Mouse (Mus musculus): ENCODE results near the gene Fam219b. TPM values are rescaled to one million over a fixed set of nuclear protein-coding genes. Genes with fewer than 3 reads are reported as not detected.

The Fam219b gene
- polyA plus RNA-seq, 1 experiment, result 14.4 TPM

DNA sequence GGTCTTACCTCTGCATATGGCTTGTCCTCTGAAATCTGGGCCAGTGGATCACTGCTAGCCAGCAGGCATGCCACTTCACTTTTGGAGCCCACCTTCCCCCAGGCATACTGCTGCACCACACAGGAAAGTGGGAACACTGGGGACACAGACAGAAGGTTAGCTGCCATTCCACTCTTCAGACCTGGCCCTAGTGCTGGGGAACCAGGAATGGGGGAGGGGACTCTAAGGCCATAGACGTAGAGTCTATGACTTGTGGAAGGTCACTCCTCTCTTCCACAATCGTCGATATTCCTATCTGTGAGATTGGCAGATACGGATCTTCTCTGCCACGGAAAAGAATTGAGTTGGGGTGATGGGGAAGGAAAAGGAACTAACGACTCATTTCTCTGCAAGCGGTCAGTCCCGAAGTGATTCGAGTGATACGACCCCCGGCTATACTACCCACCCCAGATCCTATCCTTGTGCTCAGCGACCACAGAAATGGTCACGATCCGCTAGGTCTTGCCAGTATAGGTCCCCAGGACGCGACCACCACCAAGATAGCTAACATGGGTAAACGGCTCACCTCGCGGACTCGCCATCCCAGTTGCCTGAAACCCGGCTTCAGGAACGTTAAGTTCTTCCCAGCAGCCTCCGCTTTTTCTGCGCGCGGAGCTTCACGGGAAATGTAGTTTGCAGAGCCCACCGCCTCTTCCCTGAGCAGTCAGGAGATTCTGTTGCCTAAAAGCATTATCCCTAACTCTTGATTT, 15.0 kb downstream of the Fam219b start, which contains the start of gene Mpi:
Mpi (minus strand) TSS at position 625 of the 749 bp plus-strand sequence.
- TF ChIP-seq SRF (IDR thresholded peaks at IDR 0.05; ENCODE audit: control insufficient read depth, insufficient read length, low read depth) (no peak), POLR2AphosphoS2 (IDR thresholded peaks at IDR 0.05; ENCODE audit: insufficient read length, low read depth) (peak; percentile 85), E2F4 (IDR thresholded peaks at IDR 0.05; ENCODE audit: insufficient read depth) (no peak), TCF3 (IDR thresholded peaks at IDR 0.05; ENCODE audit: insufficient read length, low read depth) (no peak), TCF12 (IDR thresholded peaks at IDR 0.05; ENCODE audit: insufficient read depth, poor library complexity, severe bottlenecking) (no peak), POLR2A (IDR thresholded peaks at IDR 0.05; ENCODE audit: insufficient read length, low read depth) (peak; percentile 85)
- Histone ChIP-seq H3K4me3 (peak within 1 kb of the TSS; percentile 60), H3K79me2 (ENCODE audit: control insufficient read depth, insufficient read depth) (peaks cover 5% of the 10 kb centered on the region), H3K4me2 (ENCODE audit: low read depth) (peak within 1 kb of the TSS; percentile 84), H3K36me3 (ENCODE audit: control insufficient read depth, insufficient read depth) (no peaks in the 10 kb centered on the region), H3ac (ENCODE audit: control insufficient read depth, insufficient read length) (peak within 1 kb of the TSS; percentile 88), H3K27me3 (ENCODE audit: control insufficient read depth, insufficient read depth, insufficient read length) (no peaks in the 10 kb centered on the region)

DNA sequence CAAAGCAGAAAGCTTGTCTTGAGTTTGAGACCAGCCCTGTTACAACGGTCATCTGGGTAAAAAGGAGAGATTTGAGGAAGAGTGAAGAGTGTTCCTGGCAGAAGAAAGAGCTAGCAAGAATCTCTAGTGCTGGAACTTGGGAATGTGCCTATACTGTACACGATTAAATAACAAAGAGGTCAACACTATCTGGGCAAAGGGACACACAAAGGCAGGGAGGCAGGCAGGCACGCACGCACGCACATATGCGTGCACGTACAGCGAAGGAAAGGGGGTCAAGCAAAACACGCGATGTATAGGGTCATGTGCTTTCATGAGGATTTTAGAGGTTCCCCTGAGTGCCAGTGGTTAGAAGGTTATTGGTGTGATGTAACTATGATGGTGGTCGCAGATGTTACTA, 15.8 kb downstream of the Fam219b start:
- Histone ChIP-seq H3ac (ENCODE audit: control insufficient read depth, insufficient read length) (peak overlapping the region; percentile 88), H3K4me3 (peak overlapping the region; percentile 60), H3K79me2 (ENCODE audit: control insufficient read depth, insufficient read depth) (peaks cover 5% of the 10 kb centered on the region), H3K27me3 (ENCODE audit: control insufficient read depth, insufficient read depth, insufficient read length) (no peaks in the 10 kb centered on the region), H3K36me3 (ENCODE audit: control insufficient read depth, insufficient read depth) (no peaks in the 10 kb centered on the region), H3K4me2 (ENCODE audit: low read depth) (no peak overlapping the region)
- TF ChIP-seq REST (IDR thresholded peaks at IDR 0.05; ENCODE audit: insufficient read depth, insufficient read length), result no peak
- no peak for TF ChIP-seq SRF (IDR thresholded peaks at IDR 0.05; ENCODE audit: control insufficient read depth, insufficient read length, low read depth)
- no peak for TF ChIP-seq POLR2AphosphoS2 (IDR thresholded peaks at IDR 0.05; ENCODE audit: insufficient read length, low read depth)

DNA sequence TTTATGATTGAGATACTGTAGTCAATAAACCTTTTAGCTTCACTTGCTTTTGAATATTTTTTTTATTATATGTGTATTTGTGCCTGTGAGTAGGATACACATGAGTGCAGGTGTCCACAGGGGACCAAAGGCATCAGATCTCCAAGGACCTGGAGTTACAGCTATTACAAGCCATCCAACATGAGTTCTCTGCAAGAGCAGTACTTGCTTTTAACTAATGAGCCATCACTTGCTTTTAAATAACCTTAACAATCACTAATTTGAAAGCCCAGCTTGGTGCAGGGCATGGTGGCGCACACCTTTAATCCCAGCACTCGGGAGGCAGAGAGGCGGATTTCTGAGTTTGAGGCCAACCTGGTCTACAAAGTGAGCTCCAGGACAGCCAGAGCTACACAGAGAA, 17.4 kb downstream of the Fam219b start:
- H3K36me3 ChIP-seq (ENCODE audit: control insufficient read depth, insufficient read depth), result no peaks in the 10 kb centered on the region
- no peaks in the 10 kb centered on the region for H3K79me2 ChIP-seq (ENCODE audit: control insufficient read depth, insufficient read depth)
- H3K27me3 ChIP-seq (ENCODE audit: control insufficient read depth, insufficient read depth, insufficient read length), result no peaks in the 10 kb centered on the region
- no peak overlapping the region for H3K4me2 ChIP-seq (ENCODE audit: low read depth)
- no peak overlapping the region for H3ac ChIP-seq (ENCODE audit: control insufficient read depth, insufficient read length)
- no peak for TF ChIP-seq TCF3 (IDR thresholded peaks at IDR 0.05; ENCODE audit: insufficient read length, low read depth)
- TF ChIP-seq TCF12 (IDR thresholded peaks at IDR 0.05; ENCODE audit: insufficient read depth, poor library complexity, severe bottlenecking), result no peak
- TF ChIP-seq E2F4 (IDR thresholded peaks at IDR 0.05; ENCODE audit: insufficient read depth), result no peak
- no peak for TF ChIP-seq MYOD1 (IDR thresholded peaks at IDR 0.05; ENCODE audit: control insufficient read depth in 1 of 3, insufficient read length in 2 of 3, low read depth in 2 of 3)
- no peak for TF ChIP-seq POLR2AphosphoS2 (IDR thresholded peaks at IDR 0.05; ENCODE audit: insufficient read length, low read depth)
- no peak for TF ChIP-seq CEBPB (IDR thresholded peaks at IDR 0.05; ENCODE audit: insufficient read depth, poor library complexity, severe bottlenecking)
- H3K4me3 ChIP-seq, result no peak overlapping the region

DNA sequence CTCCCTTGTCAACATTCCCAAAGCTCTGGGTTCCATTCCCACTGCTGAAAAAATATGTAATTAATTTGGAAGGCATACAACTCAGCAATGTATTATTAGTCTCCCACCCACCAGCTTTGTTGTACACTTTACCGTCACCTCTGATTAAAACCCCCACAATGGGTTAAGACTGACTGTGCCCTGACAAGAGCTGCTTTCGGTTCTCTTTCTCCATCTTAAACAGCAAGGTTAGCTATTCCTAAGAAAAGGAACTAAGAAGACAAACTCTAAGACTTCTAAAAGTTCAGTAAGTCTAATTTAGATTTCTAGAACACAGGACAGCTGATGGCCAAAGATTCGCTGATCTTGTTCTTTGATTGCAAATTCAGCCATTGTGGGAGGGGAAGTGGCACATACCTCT, 19.9 kb downstream of the Fam219b start:
- no peaks in the 10 kb centered on the region for H3K27me3 ChIP-seq (ENCODE audit: control insufficient read depth, insufficient read depth, insufficient read length)
- peaks cover 10% of the 10 kb centered on the region for H3K79me2 ChIP-seq (ENCODE audit: control insufficient read depth, insufficient read depth)
- no peak overlapping the region for H3ac ChIP-seq (ENCODE audit: control insufficient read depth, insufficient read length)
- TF ChIP-seq CEBPB (IDR thresholded peaks at IDR 0.05; ENCODE audit: insufficient read depth, poor library complexity, severe bottlenecking), result no peak
- no peak for TF ChIP-seq MYOG (IDR thresholded peaks at IDR 0.05; ENCODE audit: control insufficient read depth in 1 of 3, insufficient read depth in 1 of 3, insufficient read length in 2 of 3, low read depth in 2 of 3)
- TF ChIP-seq MAX (IDR thresholded peaks at IDR 0.05; ENCODE audit: low read depth), result no peak
- TF ChIP-seq SRF (IDR thresholded peaks at IDR 0.05; ENCODE audit: control insufficient read depth, insufficient read length, low read depth), result no peak
- no peak for TF ChIP-seq TCF3 (IDR thresholded peaks at IDR 0.05; ENCODE audit: insufficient read length, low read depth)
- H3K4me2 ChIP-seq (ENCODE audit: low read depth), result no peak overlapping the region
- no peaks in the 10 kb centered on the region for H3K36me3 ChIP-seq (ENCODE audit: control insufficient read depth, insufficient read depth)
- H3K4me3 ChIP-seq, result no peak overlapping the region

DNA sequence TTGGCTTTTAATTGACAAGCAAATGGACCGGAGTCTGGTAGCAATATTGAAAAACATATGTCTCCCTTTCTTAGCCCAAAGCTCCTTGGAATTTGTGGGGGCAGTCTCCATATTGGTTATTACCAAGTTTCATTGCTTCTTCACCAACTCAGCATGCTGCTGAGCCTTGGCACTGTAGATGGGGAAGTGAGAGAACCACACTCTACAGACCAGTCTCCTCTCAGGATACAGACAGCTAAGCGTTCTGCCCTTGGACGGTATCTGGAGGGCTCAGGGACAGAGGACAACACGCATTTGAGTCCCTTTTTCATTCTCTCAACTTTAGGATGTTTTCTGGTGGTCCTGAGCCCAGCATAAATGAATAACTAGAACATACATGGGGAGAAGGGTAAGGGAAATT, 21.3 kb downstream of the Fam219b start:
- no peak overlapping the region for H3K4me2 ChIP-seq (ENCODE audit: low read depth)
- H3K36me3 ChIP-seq (ENCODE audit: control insufficient read depth, insufficient read depth), result no peaks in the 10 kb centered on the region
- H3K27me3 ChIP-seq (ENCODE audit: control insufficient read depth, insufficient read depth, insufficient read length), result no peaks in the 10 kb centered on the region
- H3ac ChIP-seq (ENCODE audit: control insufficient read depth, insufficient read length), result no peak overlapping the region
- H3K4me3 ChIP-seq, result no peak overlapping the region
- no peak for TF ChIP-seq REST (IDR thresholded peaks at IDR 0.05; ENCODE audit: insufficient read depth, insufficient read length)
- no peak for TF ChIP-seq CEBPB (IDR thresholded peaks at IDR 0.05; ENCODE audit: insufficient read depth, poor library complexity, severe bottlenecking)
- TF ChIP-seq SRF (IDR thresholded peaks at IDR 0.05; ENCODE audit: control insufficient read depth, insufficient read length, low read depth), result no peak
- TF ChIP-seq TCF3 (IDR thresholded peaks at IDR 0.05; ENCODE audit: insufficient read length, low read depth), result no peak
- TF ChIP-seq POLR2AphosphoS2 (IDR thresholded peaks at IDR 0.05; ENCODE audit: insufficient read length, low read depth), result no peak
- H3K79me2 ChIP-seq (ENCODE audit: control insufficient read depth, insufficient read depth), result peaks cover 17% of the 10 kb centered on the region

DNA sequence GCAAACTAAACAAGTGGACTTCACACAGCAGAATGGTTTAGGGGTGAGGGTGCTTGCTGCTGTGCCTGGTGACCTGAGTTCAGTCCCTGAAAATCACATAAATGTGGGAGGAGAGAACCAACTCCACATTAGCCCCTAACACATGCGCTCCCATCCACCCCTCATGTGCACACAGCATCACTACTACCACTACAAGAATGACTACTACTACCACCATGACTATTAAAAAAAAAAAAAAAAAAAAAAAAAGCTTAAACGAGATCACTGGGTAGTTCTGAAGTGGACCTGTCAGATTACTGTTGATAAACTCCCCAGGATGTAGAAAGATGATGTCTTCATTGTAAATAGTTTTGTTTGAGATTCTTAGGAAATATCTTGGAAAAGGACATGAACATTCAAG, 22.2 kb downstream of the Fam219b start:
- Histone ChIP-seq H3K36me3 (ENCODE audit: control insufficient read depth, insufficient read depth) (no peaks in the 10 kb centered on the region), H3K4me3 (no peak overlapping the region), H3K4me2 (ENCODE audit: low read depth) (no peak overlapping the region), H3ac (ENCODE audit: control insufficient read depth, insufficient read length) (no peak overlapping the region), H3K27me3 (ENCODE audit: control insufficient read depth, insufficient read depth, insufficient read length) (no peaks in the 10 kb centered on the region), H3K79me2 (ENCODE audit: control insufficient read depth, insufficient read depth) (peaks cover 26% of the 10 kb centered on the region)
- TF ChIP-seq TCF3 (IDR thresholded peaks at IDR 0.05; ENCODE audit: insufficient read length, low read depth), result no peak
- no peak for TF ChIP-seq MYOG (IDR thresholded peaks at IDR 0.05; ENCODE audit: control insufficient read depth in 1 of 3, insufficient read depth in 1 of 3, insufficient read length in 2 of 3, low read depth in 2 of 3)
- TF ChIP-seq MYOD1 (IDR thresholded peaks at IDR 0.05; ENCODE audit: control insufficient read depth in 1 of 3, insufficient read length in 2 of 3, low read depth in 2 of 3), result no peak
- no peak for TF ChIP-seq MAX (IDR thresholded peaks at IDR 0.05; ENCODE audit: low read depth)
- TF ChIP-seq E2F4 (IDR thresholded peaks at IDR 0.05; ENCODE audit: insufficient read depth), result no peak
- TF ChIP-seq USF1 (IDR thresholded peaks at IDR 0.05; ENCODE audit: low read depth), result no peak
- no peak for TF ChIP-seq POLR2A (IDR thresholded peaks at IDR 0.05; ENCODE audit: insufficient read length, low read depth)
- no peak for TF ChIP-seq POLR2AphosphoS2 (IDR thresholded peaks at IDR 0.05; ENCODE audit: insufficient read length, low read depth)
- TF ChIP-seq CEBPB (IDR thresholded peaks at IDR 0.05; ENCODE audit: insufficient read depth, poor library complexity, severe bottlenecking), result no peak
- TF ChIP-seq SRF (IDR thresholded peaks at IDR 0.05; ENCODE audit: control insufficient read depth, insufficient read length, low read depth), result no peak
- no peak for TF ChIP-seq TCF12 (IDR thresholded peaks at IDR 0.05; ENCODE audit: insufficient read depth, poor library complexity, severe bottlenecking)
- TF ChIP-seq REST (IDR thresholded peaks at IDR 0.05; ENCODE audit: insufficient read depth, insufficient read length), result no peak
